8 mouse cellular contexts compared by ENCODE assay signal in the genomic region with DNA sequence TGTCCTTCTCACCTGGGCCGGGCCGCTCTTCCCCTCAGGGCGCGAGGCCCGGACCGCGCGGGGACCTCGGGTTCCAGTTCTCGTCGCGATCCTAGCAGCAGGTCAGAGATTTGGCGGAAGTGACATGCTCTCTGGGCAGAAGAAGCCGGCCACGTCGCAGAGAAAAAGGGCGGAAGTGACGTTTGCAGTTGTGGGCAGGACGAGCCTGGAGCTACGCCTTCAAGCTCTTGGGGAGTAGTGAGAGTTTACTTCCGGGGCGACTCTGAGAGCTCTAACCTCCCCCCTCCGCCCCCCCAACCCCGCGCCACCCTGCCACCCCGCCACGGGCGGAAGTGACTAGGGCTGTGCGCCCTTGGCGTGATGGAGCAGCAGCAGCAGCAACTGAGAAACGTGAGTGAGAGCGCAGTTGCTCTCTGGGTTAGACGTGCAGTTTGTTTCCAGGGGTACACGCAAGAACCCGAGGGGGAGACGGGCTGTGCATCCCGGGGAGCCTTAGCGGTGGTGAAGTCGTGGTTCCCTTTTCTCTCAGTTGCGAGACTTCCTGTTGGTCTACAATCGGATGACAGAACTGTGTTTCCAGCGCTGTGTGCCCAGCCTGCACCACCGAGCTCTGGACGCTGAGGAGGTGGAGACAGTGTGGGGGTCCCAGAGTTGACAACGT. TPM values are rescaled to one million over a fixed set of nuclear protein-coding genes. Genes with fewer than 3 reads are reported as not detected.
DNase-seq lines count a peak whose midpoint lies in the region; ATAC-seq lines count a peak whose summit lies in the region.

A gene (minus strand): TSS at position 184 of the 661 bp plus-strand sequence.
A gene (plus strand): TSS at position 320 of the 661 bp plus-strand sequence.

- peak within 1 kb of the TSS; percentile 80 for H3K4me3 ChIP-seq in intestine, embryonic 14.5 days (ENCODE audit: low read depth, low read length)

- H3K9ac ChIP-seq in intestine, embryonic 14.5 days (ENCODE audit: low read length), result peak within 1 kb of the TSS; percentile 76

- H3K9me3 ChIP-seq in intestine, embryonic 14.5 days (ENCODE audit: control insufficient read depth, low read length), result no peaks in the 10 kb centered on the region

- H3K4me1 ChIP-seq in intestine, embryonic 14.5 days (replicated peaks; ENCODE audit: control insufficient read depth, insufficient read depth, low read length), result peaks cover 20% of the 10 kb centered on the region

- no peaks in the 10 kb centered on the region for H3K27me3 ChIP-seq in intestine, embryonic 14.5 days (replicated peaks; ENCODE audit: control insufficient read depth, insufficient read depth, low read length)

- intact Hi-C loops in left cerebral cortex, postnatal 14 days (cut with DNase I), result loop anchor here (10.0 kb wide), 1 partner anchor 94 kb away; a partner anchor contains a TSS

- peak; percentile 95 for ATAC-seq in intestine, embryonic 14.5 days (replicated peaks; ENCODE audit: low FRiP score, low TSS enrichment, low read depth)

- peaks cover 46% of the 10 kb centered on the region for H3K36me3 ChIP-seq in intestine, embryonic 14.5 days (ENCODE audit: control insufficient read depth, insufficient read depth, low read length)

- DNase-seq in adrenal gland, adult 18-20 months (ENCODE audit: low spot score in 2 of 2), result peak; percentile 92 to 94
- peak; percentile 99 for DNase-seq in embryo, embryonic 11 days
- DNase-seq in gastrocnemius, postnatal 25 days, result peak; percentile 97
- DNase-seq in intestine, embryonic 14.5 days (ENCODE audit: low spot score), result peak; percentile 97
- peak; percentile 98 to 99 for DNase-seq in left cerebral cortex, postnatal 14 days (ENCODE audit: low spot score in 2 of 2)
- peak; percentile 98 for DNase-seq in mesoderm, embryonic 11.5 days (ENCODE audit: low read depth, low spot score)
- DNase-seq in right cerebral cortex, postnatal 36 days (ENCODE audit: low spot score in 2 of 2), result peak; percentile 96 to 99
- peak; percentile 96 for DNase-seq in yolk sac, embryonic 10.5 days (ENCODE audit: low spot score)

- peak within 1 kb of the TSS; percentile 98 for H3K4me2 ChIP-seq in intestine, embryonic 14.5 days (ENCODE audit: low read length)

- whole genome bisulfite sequencing in intestine, embryonic 14.5 days, result under 1% methylated on average over 44 of the region's 45 CpGs

- peak within 1 kb of the TSS; percentile 86 for H3K27ac ChIP-seq in intestine, embryonic 14.5 days (ENCODE audit: low read depth)

RNA-seq across cellular contexts. Expression of the first gene that starts in this region (rescaled TPM):
- total RNA-seq in adrenal gland, adult 18-20 months (2021), result 10 to 100 TPM; 54.7 to 57.4 TPM
- 10 to 100 TPM in 1 of 2 experiments, 1 to 10 TPM in 1; 9.9 to 11.0 TPM for total RNA-seq in gastrocnemius, postnatal 25 days (2021)
- 88.4 and 89.7 TPM in 2 replicates for polyA plus RNA-seq in intestine, embryonic 14.5 days (2014; fragmentation: Nextera tagmentation; extraction: Ambion mirVana)
- total RNA-seq in left cerebral cortex, postnatal 14 days (2021), result 100 to 1,000 TPM in 1 of 2 experiments, 10 to 100 TPM in 1; 96.6 to 104 TPM

RNA-seq across cellular contexts. Expression of the second gene that starts in this region (rescaled TPM):
- total RNA-seq in adrenal gland, adult 18-20 months (2021), result 1 to 10 TPM; 5.1 to 7.2 TPM
- 1 to 10 TPM; 1.8 to 3.1 TPM for total RNA-seq in gastrocnemius, postnatal 25 days (2021)
- polyA plus RNA-seq in intestine, embryonic 14.5 days (2014; fragmentation: Nextera tagmentation; extraction: Ambion mirVana), result 35.5 and 48.9 TPM in 2 replicates
- 10 to 100 TPM; 10.6 to 13.6 TPM for total RNA-seq in left cerebral cortex, postnatal 14 days (2021)

Comparison
In these comparisons a context has a peak if more than half of its experiments do, and no peak if none do; other contexts are left out.
1. Peak in every context shown above with its lines: DNase-seq, ATAC-seq, H3K4me3 ChIP-seq and H3K27ac ChIP-seq.
2. RNA of the first gene that starts in this region (total RNA-seq): 96.6 to 104 TPM in left cerebral cortex, postnatal 14 days and 54.7 to 57.4 TPM in adrenal gland, adult 18-20 months; 9.9 to 11.0 TPM in gastrocnemius, postnatal 25 days; every median in the first group is over 4 times any median in the second.